Mouse (Mus musculus): ENCODE measurements around the gene Trmt13.
"Not testable (repeated sequence)": the region's sequence is repeated elsewhere in the genome, so short reads cannot be mapped to it uniquely, and the experiment has no call there.

Gene Trmt13

DNA sequence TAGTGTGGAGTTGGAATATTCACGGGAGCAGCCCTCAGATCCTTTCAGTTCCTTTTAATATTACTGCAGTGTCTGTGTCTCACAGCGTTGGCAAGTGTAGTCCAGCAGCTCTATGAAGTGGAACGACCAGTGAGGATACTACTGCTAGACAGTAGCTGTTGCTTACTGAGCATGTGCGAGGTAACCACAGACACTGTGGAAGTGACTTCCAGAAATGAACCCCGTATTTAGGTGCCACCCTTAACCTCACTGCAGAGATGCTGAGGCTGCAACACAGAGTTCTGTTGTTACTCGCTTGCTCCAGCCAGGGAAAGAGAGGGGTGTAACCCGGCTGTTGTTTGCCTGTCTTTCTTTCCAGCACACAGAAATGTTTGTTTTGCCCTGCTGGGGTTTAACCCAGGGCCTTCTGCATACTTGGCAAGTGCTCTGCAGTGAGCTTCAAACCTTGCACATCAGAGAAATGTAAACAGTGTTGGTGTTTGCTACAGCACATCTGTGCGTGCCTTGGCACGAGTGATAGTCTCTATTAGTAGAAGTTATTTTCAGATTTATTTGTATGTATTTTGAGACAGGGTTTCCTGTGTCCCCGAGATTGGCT is at the start of gene Trmt13:
TSS of gene Trmt13 (minus strand) at position 293 of the 598 bp plus-strand sequence.
- DNase-seq (ENCODE audit: low spot score in 2 of 2) = no peak

DNA sequence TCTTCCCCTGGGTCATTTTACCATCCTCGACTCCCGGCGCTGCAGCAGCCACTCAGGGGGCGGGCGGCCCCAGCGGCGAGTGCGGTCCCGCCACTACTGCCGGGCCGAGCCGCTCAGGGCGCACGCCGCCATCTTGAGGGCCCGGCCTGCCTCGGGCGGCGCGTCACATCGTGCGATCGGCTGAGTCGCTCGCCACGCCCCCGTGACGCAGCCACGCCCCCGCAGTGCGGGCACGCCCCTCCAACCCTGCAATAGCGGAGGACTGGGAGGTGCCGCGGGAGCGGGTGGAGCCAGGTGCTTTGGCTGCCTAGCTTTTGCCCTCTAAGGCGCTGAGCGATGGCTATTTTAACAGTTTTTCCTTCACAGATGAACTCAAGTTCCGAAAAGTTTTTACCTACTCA is 48.1 kb upstream of the Trmt13 start, which contains the start of gene Mfsd14a:
TSS of gene Mfsd14a (minus strand) at position 215 of the 401 bp plus-strand sequence.
- DNase-seq (ENCODE audit: low spot score in 2 of 2) = peak; percentile 93 to 98

DNA sequence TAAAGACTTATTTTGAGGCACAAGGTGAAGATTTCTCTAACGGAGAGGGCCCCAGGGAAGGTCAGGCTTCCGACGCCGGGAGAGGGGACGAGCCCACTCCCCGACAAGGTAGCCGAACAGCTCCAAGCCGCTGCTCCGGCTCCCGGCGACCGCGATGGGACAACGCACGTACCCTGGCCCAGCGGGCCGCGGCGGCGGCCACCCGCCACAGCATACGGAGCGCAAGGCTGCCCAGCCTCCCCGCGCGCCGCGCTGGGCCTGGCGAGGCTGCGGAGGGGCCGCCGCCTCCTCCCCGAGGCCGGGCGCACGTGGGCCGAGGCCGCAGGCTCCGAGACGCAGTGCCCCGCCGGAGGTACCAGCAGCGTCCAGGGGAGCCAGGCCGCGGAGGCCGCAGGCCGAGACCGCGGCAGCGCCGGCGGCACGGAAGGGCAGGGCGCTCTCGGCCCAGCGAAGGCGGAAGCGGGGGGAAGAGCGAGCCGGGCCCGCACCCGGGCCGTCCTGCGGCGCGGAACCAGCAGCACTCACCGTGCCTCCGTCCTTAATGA is 47.6 kb upstream of the Trmt13 start:
- peak in 1 of 2 experiments; percentile 27 for DNase-seq (ENCODE audit: low spot score in 2 of 2)

DNA sequence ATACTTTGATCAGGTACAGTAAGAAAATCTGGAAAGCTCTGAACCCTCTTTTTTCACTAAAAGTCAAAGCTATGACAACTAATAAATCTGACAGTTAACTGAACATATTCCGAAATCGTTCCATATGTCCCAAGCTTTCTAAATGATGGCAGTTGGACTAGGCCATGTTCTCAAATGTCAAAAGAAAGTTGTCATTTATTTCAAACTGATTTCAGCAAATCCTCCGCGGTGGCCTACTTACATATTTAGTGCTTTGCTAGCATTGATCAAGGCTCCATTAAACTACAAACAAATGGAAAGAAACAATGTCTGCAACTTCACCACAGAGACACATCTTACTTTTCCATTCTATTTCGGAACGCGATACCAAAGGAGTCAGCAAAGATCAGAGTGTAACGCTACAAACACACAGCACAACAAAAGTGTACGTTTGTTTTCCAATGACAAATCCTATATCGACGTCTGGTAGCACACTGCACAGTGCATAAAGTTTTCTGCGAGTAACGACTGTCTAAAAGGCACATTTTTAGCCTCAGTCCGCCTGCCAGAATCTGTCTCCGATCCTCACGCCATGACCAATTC is 47.0 kb upstream of the Trmt13 start:
- no peak for DNase-seq (ENCODE audit: low spot score in 2 of 2)

DNA sequence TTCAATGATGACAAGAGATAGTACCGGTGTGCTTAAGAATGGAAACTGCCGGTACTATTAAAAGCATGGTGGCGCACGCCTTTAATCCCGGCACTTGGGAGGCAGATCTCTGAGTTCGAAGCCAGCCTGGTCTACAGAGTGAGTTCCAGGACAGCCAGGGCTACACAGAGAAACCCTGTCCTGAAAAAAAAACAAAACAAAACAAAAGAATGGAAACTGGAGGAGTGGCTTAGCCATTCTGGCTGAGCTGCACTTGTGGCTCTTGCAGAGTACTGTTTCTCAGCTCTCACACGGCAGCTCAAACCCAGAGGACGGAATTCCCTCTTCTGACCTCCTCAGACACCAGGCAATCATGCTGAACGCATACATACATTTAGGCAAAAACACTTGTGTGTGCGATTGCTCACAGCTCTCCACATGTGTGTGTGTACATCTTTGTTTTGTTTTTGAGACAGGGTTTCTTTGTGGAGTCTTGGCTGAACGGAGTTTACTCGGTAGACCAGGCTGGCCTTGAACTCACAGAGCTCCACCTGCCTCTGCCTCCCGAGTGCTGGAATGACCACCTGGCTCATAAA is 45.6 kb upstream of the Trmt13 start:
- DNase-seq (ENCODE audit: low spot score in 2 of 2) = no peak

DNA sequence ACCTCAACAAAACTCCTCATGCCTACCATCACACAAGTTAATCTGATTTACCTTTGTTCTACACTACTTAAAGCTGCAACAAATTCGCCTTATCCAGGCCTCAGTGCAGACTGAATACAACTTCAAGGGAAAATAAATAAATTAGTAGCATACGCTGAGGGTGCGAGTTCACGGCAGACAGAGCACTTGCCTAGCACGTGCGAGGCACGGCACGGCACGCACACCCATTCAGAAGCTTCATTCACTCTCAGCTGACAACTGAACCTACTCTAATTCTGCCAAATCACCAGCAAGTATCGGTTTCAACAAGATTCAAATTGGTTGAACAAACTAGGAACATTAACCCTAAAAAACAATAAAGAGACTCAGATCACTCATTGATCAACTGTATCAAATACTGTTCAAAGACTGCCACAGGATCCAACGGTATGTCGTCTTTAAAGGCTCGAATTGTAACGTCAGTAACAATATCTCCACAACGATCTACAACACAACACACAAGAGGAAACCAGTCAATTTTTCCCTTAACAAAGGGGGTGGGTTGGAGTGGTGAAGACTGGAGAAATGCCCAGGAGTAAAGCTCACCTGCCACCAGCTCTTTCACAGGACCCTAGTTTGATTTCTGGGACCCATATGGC is 44.7 kb upstream of the Trmt13 start:
- DNase-seq (ENCODE audit: low spot score in 2 of 2) = no peak

DNA sequence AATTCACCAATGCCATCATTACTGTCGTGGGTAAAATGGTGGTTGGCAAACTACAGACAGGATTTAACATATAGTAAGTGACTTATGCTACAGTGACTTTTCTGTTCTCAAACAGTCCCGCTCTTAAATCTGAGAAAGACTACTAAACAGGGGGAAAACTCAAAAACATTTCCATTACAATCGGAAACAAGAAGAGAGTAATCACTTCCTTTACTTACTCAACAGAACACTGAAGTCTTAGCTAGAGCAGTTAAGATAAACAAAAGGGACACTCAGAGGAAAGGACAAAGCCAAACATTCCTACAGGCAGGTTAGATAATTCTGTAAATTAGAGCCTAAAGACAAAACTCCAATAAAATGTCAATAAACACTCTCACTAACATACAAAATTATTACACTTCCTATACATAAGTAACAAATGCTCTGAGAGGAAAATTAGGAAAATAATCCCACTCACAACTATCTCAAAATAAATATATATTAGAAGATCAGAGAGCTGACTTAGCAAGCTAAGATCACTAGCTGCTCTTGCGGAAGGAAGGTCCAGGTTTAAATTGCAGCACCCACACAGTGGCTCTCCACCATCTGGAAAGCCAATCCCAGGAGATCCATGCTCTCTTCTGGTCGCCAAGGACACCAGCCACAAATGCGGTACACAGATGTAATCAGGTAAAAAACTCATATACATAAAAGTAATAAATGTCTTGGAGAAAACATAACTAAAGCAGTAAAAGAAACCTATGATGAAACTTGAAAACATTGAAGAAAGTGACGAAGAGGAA is 42.0 kb upstream of the Trmt13 start:
- no peak for DNase-seq (ENCODE audit: low spot score in 2 of 2)

DNA sequence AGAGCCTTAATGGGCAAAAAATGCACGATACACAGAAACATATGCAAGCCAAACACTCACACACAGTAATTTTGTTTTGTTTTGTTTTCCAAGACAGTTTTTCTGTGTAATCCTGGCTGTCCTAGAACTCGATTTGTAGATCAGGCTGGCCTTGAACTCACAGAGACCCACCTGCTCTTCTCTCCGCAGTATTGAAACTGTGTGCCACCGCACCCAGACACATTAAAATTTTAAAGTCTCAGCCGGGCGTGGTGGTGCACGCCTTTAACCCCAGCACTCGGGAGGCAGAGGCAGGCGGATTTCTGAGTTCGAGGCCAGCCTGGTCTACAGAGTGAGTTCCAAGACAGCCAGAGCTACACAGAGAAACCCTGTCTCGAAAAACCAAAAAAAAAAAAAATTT is 39.7 kb upstream of the Trmt13 start:
- DNase-seq (ENCODE audit: low spot score in 2 of 2) = not testable (repeated sequence)

DNA sequence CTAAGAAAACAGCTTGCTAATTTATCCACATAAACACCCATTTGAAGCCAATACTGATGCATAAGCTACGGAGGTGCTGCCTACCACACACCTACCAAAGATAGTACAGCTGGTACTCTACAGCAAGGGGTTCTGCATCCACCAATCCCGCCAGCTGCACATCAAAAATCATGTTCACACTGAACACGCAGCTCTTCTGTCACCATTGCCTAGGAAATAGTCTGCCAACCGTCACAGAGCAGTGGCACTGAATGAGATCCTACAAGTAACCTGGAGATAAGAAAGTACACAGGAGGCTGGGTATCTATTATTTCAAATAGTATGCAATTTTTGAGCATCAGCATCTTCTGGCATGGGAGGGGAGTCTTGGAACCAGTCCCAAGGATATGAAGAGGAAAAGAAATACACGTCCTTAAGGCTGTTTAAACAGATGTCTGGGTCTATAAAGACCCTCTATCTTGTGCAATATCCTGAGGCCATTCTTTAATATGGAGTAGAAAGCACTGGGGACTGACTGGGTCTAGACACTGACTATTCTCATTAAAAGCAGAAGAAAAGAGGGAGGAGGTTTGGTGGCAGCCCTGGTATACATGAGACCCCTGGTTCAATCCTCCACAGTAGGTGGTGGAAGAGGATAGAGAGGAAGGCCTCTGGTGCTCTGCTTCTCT is 39.0 kb upstream of the Trmt13 start:
- no peak for DNase-seq (ENCODE audit: low spot score in 2 of 2)

DNA sequence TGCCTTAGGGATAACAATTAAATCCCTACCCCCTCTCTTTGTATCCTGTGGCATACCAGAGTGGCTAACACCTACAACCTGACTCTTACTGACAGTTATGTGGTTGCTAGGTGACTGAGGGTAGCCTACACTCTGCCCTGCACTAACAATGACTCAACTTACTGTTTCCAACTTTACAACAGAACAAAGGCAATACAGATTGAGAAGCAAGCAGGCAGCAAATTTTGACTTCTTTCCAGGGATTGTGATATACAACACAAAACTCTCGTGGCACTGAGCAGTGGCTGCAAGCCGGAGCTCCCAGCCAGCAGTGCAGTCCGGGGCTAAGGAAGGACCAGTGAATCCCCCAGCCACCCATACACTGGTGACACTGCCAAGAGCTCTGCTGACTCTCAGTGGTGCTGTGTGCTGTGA is 37.7 kb upstream of the Trmt13 start:
- DNase-seq (ENCODE audit: low spot score in 2 of 2) = no peak

DNA sequence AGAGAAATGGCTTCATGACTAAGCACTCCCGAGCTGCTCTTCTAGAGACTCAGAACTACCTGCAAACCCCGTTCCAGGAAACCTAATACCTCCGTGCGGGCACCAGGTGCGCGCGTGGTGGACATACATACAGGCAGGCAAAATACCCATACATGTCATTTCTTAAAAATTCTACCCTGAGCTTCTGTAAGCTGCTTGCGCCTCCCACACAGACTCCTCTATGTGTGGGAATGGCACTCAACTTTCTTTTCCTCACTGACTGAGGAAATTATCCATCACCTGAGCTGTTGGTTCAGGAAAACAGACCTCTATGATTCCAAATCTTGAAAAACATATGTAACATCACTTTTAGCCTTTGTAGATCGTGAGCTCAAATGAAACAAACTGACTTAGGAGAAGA is 36.3 kb upstream of the Trmt13 start:
- DNase-seq (ENCODE audit: low spot score in 2 of 2) = no peak

DNA sequence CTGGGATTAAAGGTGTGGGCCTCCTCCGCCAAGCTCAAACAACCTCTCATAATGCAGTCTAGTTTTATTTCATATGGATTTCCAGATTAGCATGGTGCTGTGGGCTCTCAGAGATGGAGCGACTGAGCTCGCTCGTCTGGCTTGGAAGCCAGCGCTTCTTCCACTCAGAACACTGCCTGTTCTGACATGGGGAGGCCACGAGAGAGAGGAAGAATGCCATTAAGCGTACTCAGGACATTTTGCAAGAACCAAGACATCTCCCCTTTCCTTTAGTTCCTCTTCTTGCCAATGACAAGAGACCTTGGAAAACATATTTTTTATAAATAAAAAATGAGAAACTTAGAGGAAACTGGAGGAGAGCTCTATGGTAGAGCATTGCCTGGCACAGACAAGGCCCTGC is 34.4 kb upstream of the Trmt13 start:
- no peak for DNase-seq (ENCODE audit: low spot score in 2 of 2)

DNA sequence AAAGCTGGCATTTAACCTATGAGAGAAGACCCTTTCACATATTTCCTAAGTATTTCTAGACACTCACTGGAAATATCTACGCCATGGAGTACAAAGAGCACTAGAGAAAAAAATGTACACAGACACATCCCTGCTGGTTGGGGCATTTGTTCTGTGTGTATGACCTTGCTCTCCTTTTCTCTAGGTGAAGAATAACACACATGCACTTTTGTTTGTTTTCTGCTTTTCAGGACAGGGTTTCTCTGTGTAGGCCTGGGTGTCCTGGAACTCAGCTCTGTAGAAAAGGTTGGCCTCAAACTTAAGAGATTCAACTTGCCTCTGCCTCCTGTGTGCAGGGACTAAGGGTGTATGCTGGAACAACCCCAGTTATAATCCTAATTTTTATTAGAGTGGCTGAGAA is 32.0 kb upstream of the Trmt13 start:
- DNase-seq (ENCODE audit: low spot score in 2 of 2) = no peak

DNA sequence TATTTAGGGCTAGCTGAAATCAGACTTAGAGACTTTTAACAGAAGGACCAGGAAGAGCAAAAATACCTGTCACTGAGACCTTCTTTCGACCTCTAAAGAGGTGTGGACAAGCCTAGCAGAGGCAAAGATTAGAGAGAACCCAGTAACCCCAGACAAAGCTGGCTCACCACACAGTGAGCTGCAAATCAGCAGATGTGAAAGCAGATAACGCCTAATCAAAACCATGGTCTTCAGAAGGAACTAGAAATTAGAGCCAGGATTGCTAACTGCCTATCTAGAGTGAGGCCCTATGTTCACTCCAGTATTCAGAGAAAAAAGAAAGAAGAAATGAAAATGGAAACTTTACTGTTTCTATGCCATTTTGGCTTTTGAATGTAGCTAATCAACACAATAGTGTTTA is 28.0 kb upstream of the Trmt13 start:
- no peak for DNase-seq (ENCODE audit: low spot score in 2 of 2)

DNA sequence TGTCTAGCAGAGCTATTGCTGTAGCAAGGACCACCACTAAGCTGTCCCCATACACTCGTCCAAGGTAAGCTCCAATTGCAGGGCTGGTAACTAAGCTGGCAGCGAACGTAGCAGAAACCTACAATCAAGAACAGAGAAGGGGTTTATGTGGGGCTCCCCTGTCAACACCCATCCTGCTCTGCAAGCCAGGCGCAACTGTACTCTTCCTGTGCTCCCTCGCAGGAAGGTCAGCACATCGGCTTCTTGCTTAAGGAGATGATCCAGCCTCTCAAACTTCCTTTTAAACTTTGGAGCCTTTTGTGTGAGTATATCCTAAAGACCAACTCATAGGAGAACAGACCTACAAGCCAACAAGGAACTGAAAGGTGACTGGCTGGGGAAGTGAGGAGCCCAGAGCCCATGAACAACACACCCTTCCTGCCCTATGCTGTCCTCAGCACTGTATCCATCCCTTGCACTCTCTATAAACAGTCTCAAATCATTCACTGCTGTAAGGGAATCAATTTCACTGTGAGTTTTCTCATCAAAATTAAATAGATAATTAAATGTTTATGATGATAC is 27.5 kb upstream of the Trmt13 start:
- no peak for DNase-seq (ENCODE audit: low spot score in 2 of 2)

DNA sequence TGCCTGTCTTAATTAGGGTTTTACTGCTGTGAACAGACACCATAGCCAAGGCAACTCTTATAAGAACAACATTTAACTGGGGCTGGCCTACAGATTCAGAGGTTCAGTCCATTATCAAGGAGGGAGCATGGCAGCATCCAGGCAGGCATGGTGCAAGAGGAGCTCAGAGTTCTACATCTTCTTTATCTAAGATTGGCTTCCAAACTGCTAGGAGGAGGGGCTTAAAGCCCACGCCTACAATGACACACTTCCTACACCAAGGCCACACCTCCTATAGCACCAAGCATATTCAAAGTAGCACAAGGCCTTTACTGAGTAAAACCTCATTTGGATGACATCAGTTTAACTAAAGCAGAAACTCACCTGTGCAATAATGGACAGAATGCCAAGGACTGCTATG is 25.6 kb upstream of the Trmt13 start:
- DNase-seq (ENCODE audit: low spot score in 2 of 2) = no peak

DNA sequence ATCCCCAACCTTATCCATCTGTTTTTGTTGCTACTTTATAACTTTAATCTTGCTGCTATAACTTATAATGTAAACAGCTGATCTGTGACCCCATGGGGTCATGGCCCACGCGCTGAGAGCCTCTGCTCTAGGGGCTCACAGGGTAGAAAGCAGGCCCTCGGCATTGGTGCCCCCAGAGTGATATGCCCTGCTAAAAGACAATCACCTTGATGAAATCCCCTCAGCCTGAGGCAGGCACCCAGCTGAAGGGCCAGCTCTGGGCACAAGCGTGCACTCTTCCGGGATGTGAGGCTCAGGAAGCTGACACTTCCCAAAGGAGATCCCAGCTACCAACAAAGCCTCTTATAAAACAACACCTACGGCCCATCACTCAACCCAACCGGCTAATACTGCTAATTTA is 24.2 kb upstream of the Trmt13 start:
- no peak for DNase-seq (ENCODE audit: low spot score in 2 of 2)

DNA sequence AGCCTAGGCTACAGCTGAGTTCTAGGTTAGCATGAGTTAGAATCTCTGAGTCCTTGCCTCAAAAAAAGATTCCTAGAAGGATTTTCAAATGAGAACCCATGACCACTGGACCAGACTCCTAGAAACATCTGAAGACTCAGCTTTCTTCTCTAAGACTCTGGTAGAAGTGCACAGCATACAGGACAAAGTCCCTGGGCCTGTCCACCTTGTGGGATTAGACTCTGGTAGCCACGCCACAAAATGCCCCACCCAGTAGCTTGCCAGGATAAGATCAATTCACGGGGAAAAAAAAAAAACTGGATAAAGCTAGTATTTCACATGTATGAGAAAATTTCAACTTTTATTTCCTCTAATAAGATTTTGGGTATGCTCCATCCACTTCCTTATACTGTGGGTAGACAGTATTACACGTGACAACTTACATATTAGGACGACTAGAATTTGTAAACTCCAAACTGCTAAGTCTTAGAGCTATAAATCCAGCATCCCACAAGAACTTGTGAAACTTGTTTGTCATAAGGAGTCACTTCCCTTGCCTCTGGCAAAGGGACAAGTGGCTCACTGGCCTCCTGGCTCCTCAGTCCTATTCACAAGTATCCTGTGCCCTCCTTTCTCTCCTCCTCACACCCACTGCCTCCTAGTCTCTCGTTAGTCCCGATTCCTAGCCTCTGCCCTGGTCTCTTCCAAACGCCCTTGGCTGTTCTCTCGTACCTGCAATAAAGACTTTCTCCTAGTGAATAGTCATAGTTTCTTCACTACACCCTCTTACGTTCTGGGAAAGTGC is 23.5 kb upstream of the Trmt13 start:
- DNase-seq (ENCODE audit: low spot score in 2 of 2) = no peak

DNA sequence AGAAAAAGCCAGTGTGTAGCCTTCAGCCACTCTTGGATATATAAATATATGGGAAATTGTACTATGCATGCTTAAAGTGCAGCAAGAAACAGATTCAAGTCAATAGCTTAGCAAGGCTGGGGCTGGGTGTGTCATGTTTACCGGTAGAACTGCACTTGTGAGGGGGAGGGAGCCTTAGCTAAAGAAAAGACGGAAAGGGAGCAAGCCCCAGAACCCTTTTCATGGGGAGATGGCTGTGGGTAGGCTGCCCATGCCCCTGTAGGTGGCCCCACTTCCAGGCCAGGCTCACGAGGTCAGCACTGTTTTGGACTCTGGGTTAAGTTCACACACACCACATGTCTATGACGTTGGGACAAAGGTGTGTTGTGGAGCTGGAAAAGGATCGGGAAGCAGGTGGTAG is 21.4 kb upstream of the Trmt13 start:
- no peak for DNase-seq (ENCODE audit: low spot score in 2 of 2)

DNA sequence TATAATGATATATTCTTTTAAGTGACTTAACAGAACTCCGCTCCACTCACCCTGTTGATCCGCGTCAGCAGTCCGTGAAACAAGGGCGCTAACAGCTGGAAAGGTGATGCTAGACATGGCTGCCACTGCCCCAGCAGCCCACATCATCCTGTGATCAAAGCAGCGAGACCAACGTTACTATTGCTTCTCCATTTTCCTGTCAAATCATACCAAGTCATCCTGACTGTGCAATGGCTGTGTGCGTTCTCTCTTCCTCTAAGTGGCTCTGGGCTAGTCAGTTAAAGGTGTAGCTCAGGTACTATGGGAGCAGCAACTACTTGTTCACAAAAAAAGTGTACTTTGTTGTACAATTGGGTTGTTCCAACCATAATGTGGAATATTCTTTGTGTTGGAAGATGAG is 20.5 kb upstream of the Trmt13 start:
- DNase-seq (ENCODE audit: low spot score in 2 of 2) = no peak

Data from frontal cortex, postnatal 14 days (tissue).